Mouse (Mus musculus) mesoderm, embryonic 11.5 days (tissue): ENCODE measurements around the gene Gm11938.
"Not testable (repeated sequence)": the region's sequence is repeated elsewhere in the genome, so short reads cannot be mapped to it uniquely, and the experiment has no call there.

Source experiments
- DNase-seq: peaks from one replicate; pipeline ENCODE4 v3.0.0-alpha.2; 2012; ENCODE audit warnings: low read depth, low spot score

Gm11938 gene

DNA sequence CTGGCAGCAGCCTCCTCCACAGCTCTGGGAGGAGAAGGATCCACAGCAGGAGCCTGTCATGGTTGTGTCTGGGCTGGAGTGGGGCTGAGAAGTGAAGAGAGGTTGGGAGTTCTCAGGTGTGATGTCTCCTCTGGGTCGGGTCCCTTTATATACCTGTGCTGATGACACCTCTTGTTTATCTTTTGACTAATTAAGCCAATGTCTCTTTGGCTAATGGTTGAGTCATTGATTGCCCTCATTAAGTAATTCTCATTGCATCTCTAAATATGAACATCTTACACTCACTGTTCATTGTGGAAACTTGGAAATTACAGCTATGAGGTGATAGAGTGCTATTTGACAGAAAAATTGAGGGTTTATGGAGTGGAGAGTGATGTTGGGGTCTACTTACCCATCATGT lies at the start of gene Gm11938:
Gene Gm11938 (minus strand): TSS at position 101 of the 400 bp plus-strand sequence.
- DNase-seq, result not testable (repeated sequence)

DNA sequence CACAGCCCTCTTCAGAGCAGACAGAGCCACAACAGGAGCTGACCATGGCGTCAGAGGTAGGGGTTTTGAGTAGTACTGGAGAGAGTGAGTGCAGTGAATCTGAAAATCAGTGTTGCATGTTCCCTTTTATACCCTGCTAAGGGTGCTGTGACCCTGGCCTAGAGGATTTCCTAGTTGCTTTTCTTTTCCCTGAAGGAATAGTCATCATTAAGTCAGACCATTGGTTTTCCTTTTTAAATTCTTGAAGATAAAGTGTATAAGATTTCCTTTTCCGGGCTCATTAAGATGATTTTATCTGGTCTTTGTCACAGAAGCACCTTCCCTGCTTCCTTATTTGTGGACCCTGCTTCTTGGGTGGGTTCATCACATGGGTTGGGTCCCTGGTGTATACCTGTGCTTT lies 47.0 kb upstream of the Gm11938 start, which contains the start of gene Gm11555:
Gene Gm11555 (minus strand): TSS at position 101 of the 400 bp plus-strand sequence.
- DNase-seq, result no peak

DNA sequence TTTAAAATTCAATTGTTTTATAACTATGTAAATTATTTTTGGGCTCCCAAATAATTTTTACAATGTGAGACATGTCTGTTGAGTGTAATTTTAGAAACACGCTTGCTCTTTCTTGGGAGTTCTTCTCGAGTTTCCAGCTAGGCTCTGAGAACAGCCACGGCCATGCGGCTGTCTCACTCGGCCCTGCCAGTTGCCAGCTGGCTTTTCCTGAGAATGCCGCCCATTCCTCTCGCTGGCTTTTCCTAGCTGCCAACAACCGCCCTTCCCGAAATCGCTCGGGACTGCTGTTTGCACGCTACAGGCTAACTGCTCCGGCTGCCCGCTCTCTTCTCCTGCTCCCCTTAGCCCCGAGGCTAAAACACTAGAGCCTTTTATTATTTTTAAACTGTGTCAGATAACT lies 43.3 kb upstream of the Gm11938 start:
- DNase-seq, result no peak

- no peak for DNase-seq
Observed at GRCm38 (mm10) chr11:99644351-99644750, 41.2 kb upstream of the Gm11938 start.

DNA sequence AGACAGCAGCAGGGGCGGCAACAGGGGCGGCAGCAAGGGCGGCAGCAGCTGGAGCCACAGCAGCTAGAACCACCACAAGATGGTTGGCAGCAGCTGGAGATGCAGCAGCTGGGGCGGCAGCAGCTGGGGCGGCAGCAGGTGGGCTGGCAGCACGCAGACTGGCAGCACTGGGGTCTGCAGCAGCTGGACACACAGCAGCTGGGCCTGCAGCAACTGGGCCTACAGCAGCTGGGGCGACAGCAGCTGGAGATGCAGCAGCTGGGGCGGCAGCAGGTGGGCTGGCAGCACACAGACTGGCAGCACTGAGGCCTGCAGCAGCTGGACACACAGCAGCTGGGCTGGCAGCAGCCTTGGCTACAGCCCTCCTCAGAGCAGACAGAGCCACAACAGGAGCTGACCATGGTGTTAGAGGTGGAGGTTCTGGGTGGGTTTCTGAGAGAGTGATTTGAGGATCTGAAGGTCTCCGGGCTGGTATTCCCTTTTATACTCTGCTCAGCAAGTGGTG lies 40.6 kb upstream of the Gm11938 start, which contains the start of gene Krtap4-7:
Gene Krtap4-7 (minus strand): TSS at position 455 of the 505 bp plus-strand sequence.
- DNase-seq, result not testable (repeated sequence)

GRCm38 (mm10) chr11:99640926-99641325 lies 37.8 kb upstream of the Gm11938 start:
- no peak for DNase-seq

GRCm38 (mm10) chr11:99637086-99637485 lies 34.0 kb upstream of the Gm11938 start:
- DNase-seq, result no peak

DNA sequence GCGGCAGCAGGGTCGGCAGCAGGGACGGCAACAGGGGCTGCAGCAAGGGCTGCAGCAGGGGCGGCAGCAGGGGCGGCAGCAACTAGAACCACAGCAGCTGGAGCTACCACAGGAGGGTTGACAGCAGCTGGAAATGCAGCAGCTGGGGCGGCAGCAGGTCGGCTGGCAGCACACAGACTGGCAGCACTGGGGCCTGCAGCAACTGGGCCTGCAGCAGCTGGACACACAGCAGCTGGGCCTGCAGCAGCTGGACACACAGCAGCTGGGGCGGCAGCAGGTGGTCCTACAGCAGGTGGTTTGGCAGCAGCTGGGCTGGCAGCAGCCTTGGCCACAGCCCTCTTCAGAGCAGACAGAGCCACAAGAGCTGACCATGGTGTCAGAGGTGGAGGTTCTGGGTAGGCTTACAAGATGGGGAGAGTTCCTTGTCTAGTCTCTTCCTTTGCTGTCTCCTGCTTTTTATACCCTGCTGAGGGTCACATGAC lies 31.6 kb upstream of the Gm11938 start, which contains the start of gene Krtap4-2:
Gene Krtap4-2 (minus strand): TSS at position 432 of the 482 bp plus-strand sequence.
- DNase-seq, result no peak

DNA sequence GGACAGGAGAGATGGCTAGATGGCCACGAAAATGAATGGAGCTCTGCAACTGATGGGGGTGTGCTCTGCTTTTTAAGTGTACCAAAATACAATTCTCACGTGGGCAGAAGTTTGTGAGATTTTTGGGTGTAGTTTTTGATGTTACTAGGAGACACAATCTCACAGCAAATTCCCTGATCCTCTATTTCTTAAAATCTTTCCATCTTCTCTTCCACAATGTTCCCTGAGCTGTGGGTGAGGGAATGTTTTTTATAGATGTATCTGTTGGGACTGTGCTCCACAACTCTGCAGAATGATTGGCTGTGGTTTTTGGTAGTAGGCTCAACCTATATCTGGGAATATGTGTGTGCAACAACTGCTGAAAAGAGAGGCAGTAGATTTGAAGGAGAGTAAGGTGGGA lies 30.2 kb upstream of the Gm11938 start:
- DNase-seq, result no peak

- DNase-seq, result no peak
Observed at GRCm38 (mm10) chr11:99630890-99631289, 27.8 kb upstream of the Gm11938 start.

GRCm38 (mm10) chr11:99628138-99628537 lies 25.0 kb upstream of the Gm11938 start, which contains the start of gene Krtap4-1:
Gene Krtap4-1, minus strand, starts transcription at chr11:99628238.
- DNase-seq, result no peak

DNA sequence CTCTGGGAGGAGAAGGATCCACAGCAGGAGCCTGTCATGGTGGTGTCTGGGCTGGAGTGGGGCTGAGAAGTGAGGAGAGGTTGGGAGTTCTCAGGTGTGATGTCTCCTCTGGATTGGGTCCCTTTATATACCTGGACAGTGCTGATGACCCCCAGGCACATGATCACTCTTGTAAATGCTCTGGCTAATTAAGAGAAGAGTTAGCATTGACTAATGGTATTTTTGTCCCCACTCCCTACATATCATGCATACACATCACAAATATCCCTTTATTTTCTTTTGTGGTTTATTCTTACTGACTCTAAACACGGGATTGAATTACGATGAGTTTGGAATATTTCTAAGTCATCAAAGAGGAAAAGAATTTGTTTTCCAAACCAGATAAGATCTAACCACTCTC lies 17.2 kb upstream of the Gm11938 start, which contains the start of gene Gm11562:
Gene Gm11562 (minus strand): TSS at position 101 of the 400 bp plus-strand sequence.
- no peak for DNase-seq

- no peak for DNase-seq
Observed at GRCm38 (mm10) chr11:99614796-99615363, 11.8 kb upstream of the Gm11938 start, which contains the start of gene Krtap2-4. Gene Krtap2-4, minus strand, starts transcription at chr11:99614846.

DNA sequence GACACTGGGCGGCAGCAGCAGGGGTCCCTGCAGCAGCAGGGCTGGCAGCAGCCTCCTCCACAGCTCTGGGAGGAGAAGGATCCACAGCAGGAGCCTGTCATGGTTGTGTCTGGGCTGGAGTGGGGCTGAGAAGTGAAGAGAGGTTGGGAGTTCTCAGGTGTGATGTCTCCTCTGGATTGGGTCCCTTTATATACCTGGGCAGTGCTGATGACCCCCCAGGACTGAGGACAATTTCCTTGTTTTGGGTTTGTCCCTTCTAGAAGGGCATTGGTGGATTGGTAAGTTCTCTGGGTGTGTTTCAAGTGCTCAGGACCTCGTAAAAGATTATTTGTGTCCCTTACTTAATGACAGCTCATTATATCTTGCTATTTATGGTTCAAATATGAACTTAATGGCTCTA lies 7.0 kb upstream of the Gm11938 start, which contains the start of gene Gm11937:
Gene Gm11937 (minus strand): TSS at position 101 of the 400 bp plus-strand sequence.
- DNase-seq, result not testable (repeated sequence)

- DNase-seq, result no peak
Observed at GRCm38 (mm10) chr11:99609126-99609525, 6.0 kb upstream of the Gm11938 start.

DNA sequence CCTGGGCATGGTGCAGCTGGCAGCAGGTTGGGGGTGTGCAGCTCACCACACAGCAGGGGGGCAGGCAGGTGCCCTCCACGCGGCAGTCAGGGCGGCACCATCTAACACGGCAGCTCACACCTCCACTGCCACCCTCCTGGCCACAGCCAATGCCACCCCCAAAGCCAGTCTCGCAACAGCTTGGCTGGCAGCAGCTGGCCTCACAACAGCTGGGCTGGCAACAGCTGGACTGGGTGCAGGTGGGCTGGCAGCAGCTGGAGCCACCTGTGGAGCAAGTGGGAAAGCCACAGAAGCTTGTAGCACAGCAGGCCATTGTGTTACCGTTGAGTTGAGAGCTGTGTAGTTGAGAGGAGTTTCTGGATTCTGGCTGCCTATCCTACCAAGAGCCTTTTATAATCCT lies 5.4 kb downstream of the Gm11938 start, which contains the start of gene Krtap9-3:
Gene Krtap9-3 (minus strand): TSS at position 364 of the 400 bp plus-strand sequence.
- not testable (repeated sequence) for DNase-seq

GRCm38 (mm10) chr11:99590981-99591380 lies 12.1 kb downstream of the Gm11938 start, which contains the start of gene Krtap1-3:
Gene Krtap1-3, minus strand, starts transcription at chr11:99591339.
- no peak for DNase-seq

- DNase-seq, result no peak
Observed at GRCm38 (mm10) chr11:99585096-99585495, 18.0 kb downstream of the Gm11938 start.

- DNase-seq, result no peak
Observed at GRCm38 (mm10) chr11:99583245-99583704, 19.8 kb downstream of the Gm11938 start, which contains the start of gene Krtap1-4. Gene Krtap1-4, minus strand, starts transcription at chr11:99583654.

- no peak for DNase-seq
Observed at GRCm38 (mm10) chr11:99581564-99581963, 21.5 kb downstream of the Gm11938 start.

GRCm38 (mm10) chr11:99581051-99581450 lies 22.1 kb downstream of the Gm11938 start:
- DNase-seq, result no peak

DNA sequence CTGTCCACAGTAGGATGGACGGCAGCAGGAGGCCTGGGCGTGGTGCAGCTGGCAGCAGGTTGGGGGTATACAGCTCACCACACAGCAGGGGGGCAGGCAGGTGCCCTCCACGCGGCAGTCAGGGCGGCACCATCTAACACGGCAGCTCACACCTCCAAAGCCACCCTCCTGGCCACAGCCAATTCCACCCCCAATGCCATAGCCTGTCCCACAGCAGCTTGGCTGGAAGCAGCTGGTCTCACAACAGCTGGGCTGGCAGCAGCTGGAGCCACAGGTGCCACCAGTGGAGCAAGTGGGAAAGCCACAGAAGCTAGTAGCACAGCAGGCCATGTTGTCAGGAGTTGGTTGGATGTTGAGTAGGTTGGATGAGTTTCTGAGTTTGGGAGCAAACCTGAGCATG lies 22.5 kb downstream of the Gm11938 start, which contains the start of gene Krtap1-5:
Gene Krtap1-5 (minus strand): TSS at position 381 of the 400 bp plus-strand sequence.
- DNase-seq, result no peak
